Mouse (Mus musculus): ENCODE data around the gene Dync2li1. TPM values are rescaled to one million over a fixed set of nuclear protein-coding genes. Genes with fewer than 3 reads are reported as not detected.

The Dync2li1 gene
- total RNA-seq (2012; rRNA removed) (not detected in 2 replicates), polyA plus RNA-seq (2012; ENCODE audit: insufficient read depth in 1 of 2, insufficient read length in 2 of 2, low read depth in 1 of 2, low replicate concordance in 2 of 2, missing spikeins in 1 of 2) (under 1 TPM in 1 of 2 experiments, not detected in 1; 0.08 TPM)

DNA sequence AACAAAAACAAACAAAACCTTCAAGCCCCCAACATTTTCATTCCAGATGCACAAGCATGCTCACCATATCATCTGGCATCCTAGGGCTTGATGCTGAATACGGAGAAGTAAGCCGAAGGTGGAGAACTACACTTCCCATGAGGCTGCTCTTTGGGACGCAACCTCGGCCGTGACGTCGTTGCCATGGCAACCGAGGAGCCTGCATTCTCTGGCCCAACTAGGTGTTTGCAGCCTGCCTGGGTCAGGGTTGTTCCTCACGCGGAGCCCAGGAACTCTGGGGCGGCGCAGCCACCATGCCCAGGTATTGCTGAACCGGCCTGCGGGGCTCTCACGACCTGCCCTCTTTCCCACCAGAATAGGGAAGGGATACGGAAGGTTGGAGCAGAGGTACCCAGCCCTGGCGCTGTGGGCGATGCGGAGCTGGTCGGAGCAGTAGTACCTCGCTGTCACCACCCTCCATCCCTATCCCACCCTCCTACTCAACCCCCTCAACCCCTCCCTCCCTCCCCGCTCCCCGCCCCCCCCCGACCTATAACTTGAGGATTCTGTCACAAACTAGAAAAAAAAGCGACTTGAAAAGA, at the start of gene Dync2li1:
Gene Dync2li1 (plus strand): TSS at position 221 of the 581 bp plus-strand sequence.
- DNase-seq (ENCODE audit: low read depth, low spot score), result no peak
- no peak for TF ChIP-seq E2F4 (IDR thresholded peaks at IDR 0.05; ENCODE audit: borderline replicate concordance, low read depth, low read length)
- no peak for TF ChIP-seq TAL1 (IDR thresholded peaks at IDR 0.05; ENCODE audit: low read length)
- TF ChIP-seq SMC3 (IDR thresholded peaks at IDR 0.05; ENCODE audit: low read depth, low read length), result no peak
- no peak for TF ChIP-seq MAFK (IDR thresholded peaks at IDR 0.05; ENCODE audit: borderline replicate concordance, low read depth, low read length)
- TF ChIP-seq MXI1 (IDR thresholded peaks at IDR 0.05; ENCODE audit: low read depth, low read length), result no peak
- TF ChIP-seq MAX (IDR thresholded peaks at IDR 0.05; ENCODE audit: low read length), result no peak
- no peak for TF ChIP-seq CTCF (IDR thresholded peaks at IDR 0.05 in 2 of 3, conservative IDR thresholded peaks at IDR 0.05 in 1 of 3; ENCODE audit: control insufficient read depth in 1 of 3, insufficient read depth in 1 of 3, low read depth in 2 of 3, low read length in 3 of 3, poor library complexity in 1 of 3, severe bottlenecking in 1 of 3)
- no peak for TF ChIP-seq MEF2A (IDR thresholded peaks at IDR 0.05; ENCODE audit: extremely low read depth, insufficient replicate concordance, low read depth, low read length, poor library complexity, severe bottlenecking)
- TF ChIP-seq CHD2 (IDR thresholded peaks at IDR 0.05; ENCODE audit: low read length), result no peak
- TF ChIP-seq ETS1 (IDR thresholded peaks at IDR 0.05; ENCODE audit: low read depth, low read length), result no peak
- TF ChIP-seq NRF1 (IDR thresholded peaks at IDR 0.05; ENCODE audit: insufficient read depth, low read depth, low read length, poor library complexity, severe bottlenecking), result no peak
- no peak for TF ChIP-seq RCOR1 (IDR thresholded peaks at IDR 0.05; ENCODE audit: low read depth, low read length)
- no peak for TF ChIP-seq HCFC1 (IDR thresholded peaks at IDR 0.05; ENCODE audit: low read depth, low read length)
- no peak for TF ChIP-seq TCF12 (IDR thresholded peaks at IDR 0.05; ENCODE audit: low read depth, low read length)
- no peak for TF ChIP-seq EP300 (IDR thresholded peaks at IDR 0.05; ENCODE audit: low read depth in 1 of 2, low read length in 2 of 2)
- no peak for TF ChIP-seq ELF1 (IDR thresholded peaks at IDR 0.05; ENCODE audit: low read depth, low read length)
- no peak for TF ChIP-seq TBP (IDR thresholded peaks at IDR 0.05; ENCODE audit: low read depth, low read length)
- no peak within 1 kb of the TSS for H3K27ac ChIP-seq (ENCODE audit: control insufficient read depth, low read depth, low read length)
- no peaks in the 10 kb centered on the region for H3K79me2 ChIP-seq (ENCODE audit: control insufficient read depth, insufficient read depth, low read length, poor library complexity)
- H3K36me3 ChIP-seq (ENCODE audit: control insufficient read depth in 1 of 2, insufficient read depth in 2 of 2, low read length in 2 of 2), result no peaks in the 10 kb centered on the region
- no peaks in the 10 kb centered on the region for H3K4me1 ChIP-seq (ENCODE audit: control insufficient read depth in 1 of 2, insufficient read depth in 2 of 2, low read length in 2 of 2)
- H3K4me3 ChIP-seq (ENCODE audit: control insufficient read depth in 1 of 2, insufficient read depth in 1 of 2, low read depth in 2 of 2, low read length in 2 of 2), result no peak within 1 kb of the TSS
- no peaks in the 10 kb centered on the region for H3K9me3 ChIP-seq (replicated peaks; ENCODE audit: insufficient read depth, low read length)
- H3K27me3 ChIP-seq (ENCODE audit: control insufficient read depth in 1 of 2, insufficient read depth in 2 of 2, low read length in 2 of 2), result 0 out of 4 replicates have a peak, but pooled peaks cover 0 to 1% of the 10 kb centered on the region in 2 experiments
- no peak within 1 kb of the TSS for H3K9ac ChIP-seq (ENCODE audit: control insufficient read depth, low read depth, low read length, poor library complexity, severe bottlenecking)

DNA sequence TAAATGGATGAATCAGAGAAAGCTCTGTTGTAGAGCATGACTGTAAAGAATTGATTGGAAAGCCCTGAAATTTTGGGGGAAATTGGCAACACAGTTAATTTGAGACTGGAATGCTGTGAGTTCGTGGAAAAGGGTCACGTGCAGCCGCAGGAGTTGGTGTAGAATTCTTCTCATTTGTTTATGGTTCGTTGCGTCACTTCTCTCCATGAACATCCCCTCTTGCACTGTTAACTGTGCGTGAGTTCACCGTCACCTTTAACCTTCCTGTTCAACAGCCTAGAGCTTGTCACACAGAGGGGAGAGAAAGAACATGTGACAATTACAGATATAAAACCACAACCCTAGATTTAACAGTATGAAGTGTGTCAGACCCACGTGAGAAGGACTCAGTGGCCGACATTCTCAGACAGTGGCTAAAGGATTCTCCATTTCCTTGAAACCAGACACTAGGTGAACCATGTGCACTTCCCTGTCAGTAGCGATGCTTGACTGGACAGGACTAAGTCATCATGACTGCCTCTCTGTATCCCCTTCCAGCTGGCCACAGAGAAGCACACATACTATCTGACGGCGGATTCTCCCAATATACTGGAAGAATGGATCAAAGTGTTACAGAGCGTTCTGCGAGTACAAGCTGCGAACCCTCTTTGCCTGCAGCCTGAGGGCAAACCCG, 49.5 kb upstream of the Dync2li1 start:
- H3K9me3 ChIP-seq (replicated peaks; ENCODE audit: insufficient read depth, low read length), result no peaks in the 10 kb centered on the region
- H3K4me1 ChIP-seq (ENCODE audit: control insufficient read depth in 1 of 2, insufficient read depth in 2 of 2, low read length in 2 of 2), result no peaks in the 10 kb centered on the region
- DNase-seq (ENCODE audit: low read depth, low spot score), result no peak
- no peak overlapping the region for H3K4me3 ChIP-seq (ENCODE audit: control insufficient read depth in 1 of 2, insufficient read depth in 1 of 2, low read depth in 2 of 2, low read length in 2 of 2)
- peaks cover 0 to 3% of the 10 kb centered on the region in 2 experiments; a peak in 2 of 4 replicates for H3K27me3 ChIP-seq (ENCODE audit: control insufficient read depth in 1 of 2, insufficient read depth in 2 of 2, low read length in 2 of 2)
- no peak overlapping the region for H3K27ac ChIP-seq (ENCODE audit: control insufficient read depth, low read depth, low read length)
- TF ChIP-seq USF1 (IDR thresholded peaks at IDR 0.05; ENCODE audit: low read depth, low read length) (no peak), GATA1 (IDR thresholded peaks at IDR 0.05; ENCODE audit: low read depth, low read length) (no peak), ELF1 (IDR thresholded peaks at IDR 0.05; ENCODE audit: low read depth, low read length) (no peak), CTCF (IDR thresholded peaks at IDR 0.05 in 2 of 3, conservative IDR thresholded peaks at IDR 0.05 in 1 of 3; ENCODE audit: control insufficient read depth in 1 of 3, insufficient read depth in 1 of 3, low read depth in 2 of 3, low read length in 3 of 3, poor library complexity in 1 of 3, severe bottlenecking in 1 of 3) (no peak), CHD2 (IDR thresholded peaks at IDR 0.05; ENCODE audit: low read length) (no peak)
- no peaks in the 10 kb centered on the region for H3K36me3 ChIP-seq (ENCODE audit: control insufficient read depth in 1 of 2, insufficient read depth in 2 of 2, low read length in 2 of 2)
- H3K79me2 ChIP-seq (ENCODE audit: control insufficient read depth, insufficient read depth, low read length, poor library complexity), result no peaks in the 10 kb centered on the region
- no peak overlapping the region for H3K9ac ChIP-seq (ENCODE audit: control insufficient read depth, low read depth, low read length, poor library complexity, severe bottlenecking)

All from MEL (cell line).